Mouse (Mus musculus): ENCODE results near the gene Hspg2. TPM values are rescaled to one million over a fixed set of nuclear protein-coding genes. Genes with fewer than 3 reads are reported as not detected.

The Hspg2 gene
- polyA plus RNA-seq, 1 experiment from 2014 or later, result 67.5 TPM

DNA sequence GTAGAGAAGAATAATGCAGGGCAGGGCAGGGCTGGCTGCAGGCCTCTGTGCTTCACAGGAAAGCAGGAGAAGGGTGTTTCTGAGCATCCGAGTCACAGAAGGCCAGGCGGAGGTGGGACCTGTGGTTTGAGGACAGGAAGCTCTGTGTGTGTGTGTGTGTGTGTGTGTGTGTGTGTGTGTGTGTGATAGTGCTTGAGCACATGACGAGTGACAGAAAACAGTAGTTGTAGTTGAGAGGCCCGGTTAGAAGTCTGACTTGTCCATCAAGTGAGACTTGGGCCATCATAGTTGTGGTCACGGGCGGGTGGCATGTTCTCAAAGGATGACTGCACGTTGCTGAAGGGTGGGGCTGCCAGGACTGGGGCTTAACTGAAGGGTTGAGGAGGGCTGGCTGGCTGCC, 141.1 kb downstream of the Hspg2 start:
- WGBS, result 39% methylated on average over 7 of the region's 7 CpGs
- H3K9ac ChIP-seq (ENCODE audit: low read length), result no peak overlapping the region
- H3K9me3 ChIP-seq (ENCODE audit: control insufficient read depth, low read length), result no peaks in the 10 kb centered on the region
- no peak for ATAC-seq (ENCODE audit: insufficient number of reproducible peaks, insufficient read depth, low FRiP score, low read depth)
- no peak overlapping the region for H3K4me2 ChIP-seq (ENCODE audit: low read length)
- no peak overlapping the region for H3K27ac ChIP-seq (replicated peaks in 1 of 2; ENCODE audit: control insufficient read depth in 1 of 2, insufficient read depth in 1 of 2, low read depth in 2 of 2, low read length in 2 of 2)
- peaks cover 2 to 4% of the 10 kb centered on the region in 2 experiments; a peak in 2 of 4 replicates for H3K4me1 ChIP-seq (ENCODE audit: control insufficient read depth in 2 of 2, insufficient read depth in 2 of 2, low read length in 2 of 2)
- no peak overlapping the region for H3K4me3 ChIP-seq (ENCODE audit: control insufficient read depth in 1 of 2, insufficient read depth in 1 of 2, low read depth in 1 of 2, low read length in 2 of 2)
- no peaks in the 10 kb centered on the region for H3K27me3 ChIP-seq (ENCODE audit: control insufficient read depth, insufficient read depth, low read length)
- peaks cover 96% of the 10 kb centered on the region for H3K36me3 ChIP-seq (ENCODE audit: control insufficient read depth, insufficient read depth, low read length)

DNA sequence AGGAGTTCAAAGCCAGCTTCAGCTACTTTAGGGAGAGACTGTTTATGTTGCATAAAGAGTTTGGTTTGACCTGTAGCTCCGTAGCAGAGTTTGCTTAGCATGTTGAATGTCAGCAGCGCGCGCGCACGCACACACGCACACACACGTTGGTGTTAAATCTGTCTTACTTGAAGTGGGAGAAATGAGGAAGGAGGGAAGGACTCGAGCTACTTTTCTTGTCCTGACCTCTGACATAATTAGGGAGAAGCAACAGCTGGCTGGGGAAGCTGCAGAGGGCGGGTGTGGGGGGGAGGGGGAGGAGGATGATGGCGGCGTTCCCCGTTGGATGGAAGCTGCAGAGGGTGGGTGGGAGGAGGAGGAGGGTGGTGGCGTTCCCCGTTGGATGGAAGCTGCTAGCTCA, 141.7 kb downstream of the Hspg2 start:
- Histone ChIP-seq H3K4me2 (ENCODE audit: low read length) (no peak overlapping the region), H3K27me3 (ENCODE audit: control insufficient read depth, insufficient read depth, low read length) (no peaks in the 10 kb centered on the region), H3K9me3 (ENCODE audit: control insufficient read depth, low read length) (no peaks in the 10 kb centered on the region), H3K27ac (replicated peaks in 1 of 2; ENCODE audit: control insufficient read depth in 1 of 2, insufficient read depth in 1 of 2, low read depth in 2 of 2, low read length in 2 of 2) (no peak overlapping the region), H3K4me1 (ENCODE audit: control insufficient read depth in 2 of 2, insufficient read depth in 2 of 2, low read length in 2 of 2) (peaks cover 2 to 4% of the 10 kb centered on the region in 2 experiments; a peak in 2 of 4 replicates), H3K4me3 (ENCODE audit: control insufficient read depth in 1 of 2, insufficient read depth in 1 of 2, low read depth in 1 of 2, low read length in 2 of 2) (no peak overlapping the region), H3K36me3 (ENCODE audit: control insufficient read depth, insufficient read depth, low read length) (peaks cover 94% of the 10 kb centered on the region), H3K9ac (ENCODE audit: low read length) (no peak overlapping the region)
- 80% methylated on average over 15 of the region's 15 CpGs for WGBS
- no peak for ATAC-seq (ENCODE audit: insufficient number of reproducible peaks, insufficient read depth, low FRiP score, low read depth)

Small RNA genes within 50 kb of the gene (microRNA-seq; reads per million reads assigned to microRNA genes)
- gene Mir7018, result 7.8 reads per million, percentile 19 among the genes with 10 or more reads in this experiment

Other genes starting within 250 kb of the Hspg2 start
- gene Wnt4, start 191.3 kb upstream of the Hspg2 start, polyA plus RNA-seq (2014; fragmentation: Nextera tagmentation; extraction: Ambion mirVana), result 1.8 and 2.2 TPM in 2 replicates
- 515 and 529 TPM in 2 replicates for gene Cdc42, start 111.0 kb upstream of the Hspg2 start, polyA plus RNA-seq (2014; fragmentation: Nextera tagmentation; extraction: Ambion mirVana)
- gene Cela3a, start 59.0 kb upstream of the Hspg2 start, polyA plus RNA-seq (2014; fragmentation: Nextera tagmentation; extraction: Ambion mirVana), result not detected in 2 replicates
- not detected in 2 replicates for gene Cela3b, start 38.2 kb upstream of the Hspg2 start, polyA plus RNA-seq (2014; fragmentation: Nextera tagmentation; extraction: Ambion mirVana)
- gene 1700013G24Rik, start 15.5 kb upstream of the Hspg2 start, polyA plus RNA-seq (2014; fragmentation: Nextera tagmentation; extraction: Ambion mirVana), result not detected in 2 replicates
- gene Ldlrad2, start 105.8 kb downstream of the Hspg2 start, polyA plus RNA-seq (2014; fragmentation: Nextera tagmentation; extraction: Ambion mirVana), result not detected in 2 replicates
- 32.1 and 39.5 TPM in 2 replicates for gene Usp48, start 125.0 kb downstream of the Hspg2 start, polyA plus RNA-seq (2014; fragmentation: Nextera tagmentation; extraction: Ambion mirVana)
- gene Rap1gap, start 196.0 kb downstream of the Hspg2 start, polyA plus RNA-seq (2014; fragmentation: Nextera tagmentation; extraction: Ambion mirVana), result 3.9 and 5.0 TPM in 2 replicates